Mouse (Mus musculus): ENCODE results near the gene Gabrd. TPM values are rescaled to one million over a fixed set of nuclear protein-coding genes. Genes with fewer than 3 reads are reported as not detected.
A peak's percentile ranks its signal among the peaks of the same experiment; 100 is the strongest.

Gene Gabrd
- total RNA-seq, 2 experiments from 2014 or later, result not detected

GRCm38 (mm10) chr4:155344716-155345607 lies 53.0 kb downstream of the Gabrd start:
- intact Hi-C loops (cut with DNase I), result no loop called here
- peak in 1 of 2 experiments; percentile 5 for DNase-seq

DNA sequence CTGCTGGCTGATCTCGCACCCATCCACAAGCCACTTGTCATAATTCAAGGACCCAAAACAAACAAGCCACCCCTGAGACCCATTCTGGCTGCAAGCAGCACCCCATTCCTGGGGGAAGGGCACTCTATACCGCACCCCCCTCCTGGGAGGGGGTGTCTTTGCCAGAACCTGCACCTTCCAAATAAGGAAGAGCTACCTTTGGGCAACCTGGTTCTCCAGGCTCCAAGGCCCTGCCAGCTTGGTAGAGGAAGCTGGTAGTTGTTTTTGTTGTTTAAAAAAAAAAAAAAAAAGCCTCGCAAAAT lies 53.7 kb downstream of the Gabrd start:
- intact Hi-C loops (cut with DNase I), result no loop called here
- no peak for DNase-seq

DNA sequence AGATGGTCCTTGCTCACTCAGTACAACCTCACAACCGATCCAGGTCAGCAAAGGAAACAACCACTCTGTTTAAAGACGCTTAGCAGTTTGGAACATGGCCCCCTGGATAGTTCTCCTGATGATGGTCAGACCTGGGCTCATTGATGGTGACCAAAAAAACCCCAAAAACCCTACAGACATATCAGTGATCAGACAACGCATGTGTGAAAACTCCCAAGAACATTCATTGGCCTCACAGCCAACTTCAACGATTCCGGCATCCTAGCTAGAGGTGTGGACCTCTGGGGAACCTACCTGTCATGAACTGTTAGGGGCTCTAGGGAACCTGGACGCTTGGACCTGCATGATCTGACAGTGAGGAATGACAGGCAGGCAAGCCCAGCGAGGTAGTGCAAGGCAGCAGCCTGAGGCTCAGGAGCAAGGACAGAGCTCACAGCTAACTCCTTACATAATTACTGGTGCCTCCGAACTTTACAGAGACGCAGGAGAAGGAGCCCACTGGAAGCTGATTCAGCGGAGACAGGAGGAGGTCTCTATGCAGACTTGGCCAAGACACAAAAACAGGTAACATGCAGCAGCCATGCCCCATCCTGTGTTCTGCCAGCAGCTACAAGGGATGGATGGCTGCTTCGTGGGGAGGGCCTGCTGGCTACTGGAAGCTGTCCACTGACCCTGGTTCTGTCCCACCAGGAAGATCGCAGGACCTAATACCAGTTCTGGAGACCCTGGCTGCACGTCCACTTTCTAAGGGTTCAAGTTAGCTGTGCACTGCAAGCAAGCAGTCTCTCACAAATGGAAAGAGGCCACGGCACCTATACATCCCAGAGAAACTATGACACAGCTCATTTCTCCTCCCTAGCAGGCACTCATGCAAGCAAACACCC lies 54.3 kb downstream of the Gabrd start:
- intact Hi-C loops (cut with DNase I), result no loop called here
- no peak for DNase-seq

DNA sequence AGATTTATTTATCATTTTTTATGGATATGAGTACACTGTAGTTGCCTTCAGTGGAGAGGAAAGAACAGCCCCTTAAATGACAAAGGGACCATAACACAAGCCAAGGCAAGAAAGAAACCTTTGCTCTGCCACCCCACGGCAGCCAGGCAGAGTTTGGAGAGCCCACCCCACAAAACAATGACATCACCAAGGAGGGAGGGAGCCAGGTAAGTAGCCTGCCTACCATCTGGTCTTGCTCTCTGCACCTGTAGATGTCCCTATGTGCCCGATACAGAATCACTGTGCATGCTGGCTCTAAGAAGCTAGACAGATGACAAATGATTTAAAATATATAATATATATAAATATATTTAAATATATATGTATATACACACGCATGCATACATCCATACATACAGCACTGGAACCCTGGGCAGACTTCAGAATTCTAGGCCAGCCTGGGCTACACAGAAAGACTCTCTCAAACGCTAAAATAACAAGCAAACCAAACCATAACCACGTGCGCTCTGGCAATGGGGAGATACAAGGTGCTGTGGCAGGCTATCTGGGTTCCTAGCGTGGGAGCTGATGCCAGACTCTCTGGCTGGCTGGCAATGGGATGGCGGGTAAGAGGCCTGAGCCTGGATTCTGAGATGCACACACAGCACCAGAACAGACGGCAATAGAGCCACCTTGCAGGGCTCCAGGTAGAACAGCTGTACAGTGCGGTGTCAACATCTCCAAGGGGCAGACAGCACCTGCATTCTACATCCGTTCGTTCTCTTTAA lies 61.4 kb downstream of the Gabrd start:
- intact Hi-C loops (cut with DNase I), result no loop called here
- DNase-seq, result no peak

Other genes with a start within 250 kb of the Gabrd start
- gene Ski, start 175.5 kb downstream of the Gabrd start, total RNA-seq (2021), result 10 to 100 TPM; 65.0 to 65.3 TPM
- gene Faap20, start 148.3 kb downstream of the Gabrd start, total RNA-seq (2021), result 10 to 100 TPM; 19.0 to 19.6 TPM
- gene Prkcz, start 36.8 kb downstream of the Gabrd start, total RNA-seq (2021), result 1 to 10 TPM; 1.7 to 2.1 TPM
- gene Cfap74, start 11.1 kb upstream of the Gabrd start, total RNA-seq (2021), result under 1 TPM; 0.61 to 0.69 TPM
- 1 to 10 TPM; 3.6 to 6.9 TPM for gene Tmem52, start 71.0 kb upstream of the Gabrd start, total RNA-seq (2021)
- 100 to 1,000 TPM; 207 to 223 TPM for gene Gnb1, start 93.2 kb upstream of the Gabrd start, total RNA-seq (2021)
- gene Nadk, start 164.3 kb upstream of the Gabrd start, total RNA-seq (2021), result 10 to 100 TPM; 36.6 to 36.7 TPM
- gene Slc35e2, start 203.3 kb upstream of the Gabrd start, total RNA-seq (2021), result 10 to 100 TPM; 11.2 to 11.4 TPM
- 10 to 100 TPM; 25.8 to 28.9 TPM for gene Cdk11b, start 226.7 kb upstream of the Gabrd start, total RNA-seq (2021)
- gene Gm10563, start 247.3 kb upstream of the Gabrd start, total RNA-seq (2021), result not detected